In genomic region chr11:5015720-5016119, GRCm38 (mm10) we compare ENCODE assay signal across 9 mouse cellular contexts. TPM values are rescaled to one million over a fixed set of nuclear protein-coding genes. Genes with fewer than 3 reads are reported as not detected.
DNase-seq lines count a peak whose midpoint lies in the region; ATAC-seq and TF ChIP-seq lines count a peak whose summit lies in the region.
"Had no signal": no experiment of that assay in that cellular context is flagged by ENCODE, and none has a peak within 500 bp of the region (broad histone marks: within the 10 kb centered on the region; RNA-seq: fewer than 3 reads in every experiment).

No protein-coding gene starts in this region.

- H3K27ac ChIP-seq in midbrain, postnatal 0 days (ENCODE audit: low read depth, low read length), result no peak overlapping the region
- no peak overlapping the region for H3K27ac ChIP-seq in midbrain, embryonic 11.5 days (ENCODE audit: low read depth, low read length)
- no peak overlapping the region for H3K27ac ChIP-seq in forebrain, postnatal 0 days (ENCODE audit: low read depth, low read length)
- H3K27ac ChIP-seq in intestine, embryonic 15.5 days, result no peak overlapping the region
- H3K27ac ChIP-seq in neural tube, embryonic 11.5 days (ENCODE audit: low read depth, low read length), result no peak overlapping the region
- H3K27ac ChIP-seq: neural tube, embryonic 13.5 days had no signal

- peak; percentile 69; the same call in 1 of the 2 replicates for ATAC-seq in midbrain, postnatal 0 days (ENCODE audit: low FRiP score)
- ATAC-seq in midbrain, embryonic 11.5 days (ENCODE audit: low FRiP score), result no peak
- peak; percentile 88 for ATAC-seq in forebrain, postnatal 0 days
- 0 out of 2 replicates have a peak, but pooled peaks have one; percentile 51 for ATAC-seq in intestine, embryonic 15.5 days
- no peak for ATAC-seq in neural tube, embryonic 11.5 days (ENCODE audit: insufficient read depth, low FRiP score, low TSS enrichment)

- peak; percentile 74 for DNase-seq in midbrain, postnatal 0 days (ENCODE audit: low spot score)
- DNase-seq in midbrain, embryonic 11.5 days (ENCODE audit: low spot score, missing footprints), result no peak
- peak; percentile 53 for DNase-seq in brain, embryonic 14.5 days (ENCODE audit: low read depth)
- peak; percentile 65 for DNase-seq in forebrain, postnatal 0 days
- peak; percentile 72 to 81 for DNase-seq in left cerebral cortex, postnatal 25 days (ENCODE audit: low spot score in 2 of 2)
- peak; percentile 42 for DNase-seq in neural tube, embryonic 11.5 days (ENCODE audit: low spot score)
- peak; percentile 64 for DNase-seq in thymus, postnatal 4 days

- H3K9me3 ChIP-seq in midbrain, postnatal 0 days (ENCODE audit: low read length), result no peaks in the 10 kb centered on the region
- no peaks in the 10 kb centered on the region for H3K9me3 ChIP-seq in midbrain, embryonic 11.5 days (ENCODE audit: control insufficient read depth, low read length)
- no peaks in the 10 kb centered on the region for H3K9me3 ChIP-seq in forebrain, postnatal 0 days (ENCODE audit: low read length)
- H3K9me3 ChIP-seq in intestine, embryonic 15.5 days, result no peaks in the 10 kb centered on the region
- H3K9me3 ChIP-seq in neural tube, embryonic 11.5 days (ENCODE audit: control insufficient read depth, low read length), result no peaks in the 10 kb centered on the region
- H3K9me3 ChIP-seq: neural tube, embryonic 13.5 days had no signal

- intact Hi-C loops in left cerebral cortex, postnatal 25 days (cut with DNase I), result loop anchor here (1.0 kb wide), 1 partner anchor 50 kb away; the partner anchor contains the start of gene Gas2l1

- H3K4me2 ChIP-seq in midbrain, postnatal 0 days (ENCODE audit: low read depth, low read length, poor library complexity, severe bottlenecking), result no peak overlapping the region
- H3K4me2 ChIP-seq in midbrain, embryonic 11.5 days, result no peak overlapping the region
- H3K4me2 ChIP-seq in forebrain, postnatal 0 days (ENCODE audit: low read depth), result no peak overlapping the region
- H3K4me2 ChIP-seq in intestine, embryonic 15.5 days (replicated peaks), result no peak overlapping the region
- H3K4me2 ChIP-seq in neural tube, embryonic 11.5 days (ENCODE audit: low read depth), result no peak overlapping the region
- H3K4me2 ChIP-seq: neural tube, embryonic 13.5 days had no signal

- H3K4me3 ChIP-seq in midbrain, postnatal 0 days (ENCODE audit: low read depth, low read length), result no peak overlapping the region
- H3K4me3 ChIP-seq in midbrain, embryonic 11.5 days (ENCODE audit: low read depth, low read length), result no peak overlapping the region
- no peak overlapping the region for H3K4me3 ChIP-seq in forebrain, postnatal 0 days (ENCODE audit: low read depth, low read length)
- no peak overlapping the region for H3K4me3 ChIP-seq in intestine, embryonic 15.5 days (replicated peaks)
- H3K4me3 ChIP-seq in neural tube, embryonic 11.5 days (ENCODE audit: low read depth, low read length), result no peak overlapping the region
- H3K4me3 ChIP-seq: neural tube, embryonic 13.5 days had no signal

- no peaks in the 10 kb centered on the region for H3K27me3 ChIP-seq in midbrain, postnatal 0 days (ENCODE audit: insufficient read depth, low read length)
- no peaks in the 10 kb centered on the region for H3K27me3 ChIP-seq in midbrain, embryonic 11.5 days (ENCODE audit: control insufficient read depth, insufficient read depth, low read length)
- no peaks in the 10 kb centered on the region for H3K27me3 ChIP-seq in forebrain, postnatal 0 days (ENCODE audit: insufficient read depth, low read length)
- H3K27me3 ChIP-seq in intestine, embryonic 15.5 days (replicated peaks), result no peaks in the 10 kb centered on the region
- no peaks in the 10 kb centered on the region for H3K27me3 ChIP-seq in neural tube, embryonic 11.5 days (ENCODE audit: control insufficient read depth, insufficient read depth, low read length)
- H3K27me3 ChIP-seq: neural tube, embryonic 13.5 days had no signal

- 47% methylated on average over 2 of the region's 2 CpGs for WGBS in midbrain, postnatal 0 days
- 56% methylated on average over 2 of the region's 2 CpGs for WGBS in midbrain, embryonic 11.5 days
- 40% methylated on average over 2 of the region's 2 CpGs for WGBS in forebrain, postnatal 0 days
- WGBS in intestine, embryonic 15.5 days, result 55% methylated on average over 2 of the region's 2 CpGs
- WGBS in neural tube, embryonic 11.5 days, result 60% methylated on average over 2 of the region's 2 CpGs

- H3K36me3 ChIP-seq in midbrain, postnatal 0 days (ENCODE audit: insufficient read depth, low read length), result peaks cover 76% of the 10 kb centered on the region
- peaks cover 5% of the 10 kb centered on the region for H3K36me3 ChIP-seq in midbrain, embryonic 11.5 days (ENCODE audit: control insufficient read depth, insufficient read depth, low read length)
- peaks cover 75% of the 10 kb centered on the region for H3K36me3 ChIP-seq in forebrain, postnatal 0 days (ENCODE audit: insufficient read depth)
- peaks cover 50% of the 10 kb centered on the region for H3K36me3 ChIP-seq in intestine, embryonic 15.5 days
- peaks cover 20% of the 10 kb centered on the region for H3K36me3 ChIP-seq in neural tube, embryonic 11.5 days (ENCODE audit: control insufficient read depth, insufficient read depth, low read length)

- H3K9ac ChIP-seq in midbrain, postnatal 0 days (replicated peaks; ENCODE audit: low read length, poor library complexity, severe bottlenecking), result no peak overlapping the region
- no peak overlapping the region for H3K9ac ChIP-seq in midbrain, embryonic 11.5 days (ENCODE audit: low read length)
- H3K9ac ChIP-seq in forebrain, postnatal 0 days, result no peak overlapping the region
- H3K9ac ChIP-seq in intestine, embryonic 15.5 days, result no peak overlapping the region
- no peak overlapping the region for H3K9ac ChIP-seq in neural tube, embryonic 11.5 days (ENCODE audit: low read length)
- H3K9ac ChIP-seq: neural tube, embryonic 13.5 days had no signal

- no peaks in the 10 kb centered on the region for H3K4me1 ChIP-seq in midbrain, postnatal 0 days (ENCODE audit: insufficient read depth, low read length)
- H3K4me1 ChIP-seq in midbrain, embryonic 11.5 days (ENCODE audit: control insufficient read depth, insufficient read depth, low read length), result no peaks in the 10 kb centered on the region
- no peaks in the 10 kb centered on the region for H3K4me1 ChIP-seq in forebrain, postnatal 0 days (ENCODE audit: insufficient read depth)
- H3K4me1 ChIP-seq in intestine, embryonic 15.5 days (replicated peaks), result no peaks in the 10 kb centered on the region
- no peaks in the 10 kb centered on the region for H3K4me1 ChIP-seq in neural tube, embryonic 11.5 days (ENCODE audit: control insufficient read depth, insufficient read depth, low read length)
- H3K4me1 ChIP-seq: neural tube, embryonic 13.5 days had no signal

- TF ChIP-seq POLR2A in brain, embryonic 14.5 days (IDR thresholded peaks at IDR 0.05; ENCODE audit: borderline replicate concordance, extremely low read depth, insufficient read depth, insufficient read length, poor library complexity, severe bottlenecking), result no peak

- TF ChIP-seq CTCF in midbrain, postnatal 0 days (IDR thresholded peaks at IDR 0.05), result peak; percentile 71
- peak; percentile 65 for TF ChIP-seq CTCF in brain, embryonic 14.5 days (IDR thresholded peaks at IDR 0.05; ENCODE audit: borderline replicate concordance, extremely low read depth, insufficient read depth, insufficient read length)
- peak; percentile 72 for TF ChIP-seq CTCF in forebrain, postnatal 0 days (IDR thresholded peaks at IDR 0.05; ENCODE audit: low read depth)

RNA-seq across cellular contexts. Expression of gene Ap1b1, which starts 29.1 kb away (rescaled TPM):
- total RNA-seq in midbrain, postnatal 0 days (2014; rRNA removed), result 122 and 130 TPM in 2 replicates
- 94.8 and 99.5 TPM in 2 replicates for polyA plus RNA-seq in midbrain, postnatal 0 days (2015; fragmentation: Nextera tagmentation; extraction: Ambion mirVana)
- 59.5 and 61.6 TPM in 2 replicates for polyA plus RNA-seq in midbrain, embryonic 11.5 days (2014; fragmentation: Nextera tagmentation; extraction: Ambion mirVana)
- 110 and 115 TPM in 2 replicates for polyA plus RNA-seq in brain, embryonic 14.5 days (2012; rRNA removed)
- 84.7 and 95.6 TPM in 2 replicates for total RNA-seq in forebrain, postnatal 0 days (2014; rRNA removed)
- 64.8 and 78.8 TPM in 2 replicates for polyA plus RNA-seq in forebrain, postnatal 0 days (2015; fragmentation: Nextera tagmentation; extraction: Ambion mirVana)
- 63.5 and 71.3 TPM in 2 replicates for polyA plus RNA-seq in intestine, embryonic 15.5 days (2015; fragmentation: Nextera tagmentation; extraction: Ambion mirVana)
- total RNA-seq in left cerebral cortex, postnatal 25 days (2021), result 100 to 1,000 TPM; 149 to 152 TPM
- polyA plus RNA-seq in neural tube, embryonic 11.5 days (2014; fragmentation: Nextera tagmentation; extraction: Ambion mirVana), result 65.1 and 73.6 TPM in 2 replicates

RNA-seq across cellular contexts. Expression of gene Rasl10a, which starts 42.2 kb away (rescaled TPM):
- 3.1 and 6.2 TPM in 2 replicates for total RNA-seq in midbrain, postnatal 0 days (2014; rRNA removed)
- polyA plus RNA-seq in midbrain, postnatal 0 days (2015; fragmentation: Nextera tagmentation; extraction: Ambion mirVana), result 3.6 and 4.6 TPM in 2 replicates
- 0.19 and 0.37 TPM in 2 replicates for polyA plus RNA-seq in midbrain, embryonic 11.5 days (2014; fragmentation: Nextera tagmentation; extraction: Ambion mirVana)
- 0.41 and 0.48 TPM in 2 replicates for polyA plus RNA-seq in brain, embryonic 14.5 days (2012; rRNA removed)
- 2.3 and 6.8 TPM in 2 replicates for total RNA-seq in forebrain, postnatal 0 days (2014; rRNA removed)
- polyA plus RNA-seq in forebrain, postnatal 0 days (2015; fragmentation: Nextera tagmentation; extraction: Ambion mirVana), result 4.5 and 5.3 TPM in 2 replicates
- polyA plus RNA-seq in intestine, embryonic 15.5 days (2015; fragmentation: Nextera tagmentation; extraction: Ambion mirVana), result 0.68 and 0.90 TPM in 2 replicates
- 10 to 100 TPM; 68.0 to 80.4 TPM for total RNA-seq in left cerebral cortex, postnatal 25 days (2021)
- polyA plus RNA-seq in neural tube, embryonic 11.5 days (2014; fragmentation: Nextera tagmentation; extraction: Ambion mirVana), result 0.66 and 0.74 TPM in 2 replicates

RNA-seq across cellular contexts. Expression of gene Gas2l1, which starts 49.4 kb away (rescaled TPM):
- total RNA-seq in midbrain, postnatal 0 days (2014; rRNA removed), result 33.8 and 43.8 TPM in 2 replicates
- polyA plus RNA-seq in midbrain, postnatal 0 days (2015; fragmentation: Nextera tagmentation; extraction: Ambion mirVana), result 17.6 and 18.5 TPM in 2 replicates
- polyA plus RNA-seq in midbrain, embryonic 11.5 days (2014; fragmentation: Nextera tagmentation; extraction: Ambion mirVana), result 19.4 and 23.1 TPM in 2 replicates
- 32.6 and 38.1 TPM in 2 replicates for polyA plus RNA-seq in brain, embryonic 14.5 days (2012; rRNA removed)
- total RNA-seq in forebrain, postnatal 0 days (2014; rRNA removed), result 25.9 and 30.7 TPM in 2 replicates
- 18.7 and 23.3 TPM in 2 replicates for polyA plus RNA-seq in forebrain, postnatal 0 days (2015; fragmentation: Nextera tagmentation; extraction: Ambion mirVana)
- 28.2 and 28.5 TPM in 2 replicates for polyA plus RNA-seq in intestine, embryonic 15.5 days (2015; fragmentation: Nextera tagmentation; extraction: Ambion mirVana)
- 10 to 100 TPM; 82.5 to 95.0 TPM for total RNA-seq in left cerebral cortex, postnatal 25 days (2021)
- polyA plus RNA-seq in neural tube, embryonic 11.5 days (2014; fragmentation: Nextera tagmentation; extraction: Ambion mirVana), result 32.1 and 32.9 TPM in 2 replicates

Comparison
In these comparisons a context has a peak if more than half of its experiments do, and no peak if none do; other contexts are left out.
1. ATAC-seq: peak in midbrain, postnatal 0 days (single experiment), forebrain, postnatal 0 days (single experiment) and intestine, embryonic 15.5 days (single experiment); none in midbrain, embryonic 11.5 days (single experiment) and neural tube, embryonic 11.5 days (single experiment).
2. Peak in every context shown above with its lines, with median percentiles within 50 percentile points of each other: CTCF ChIP-seq.